Mouse (Mus musculus) hindbrain, embryonic 13.5 days (tissue): ENCODE data around the gene Spata19. TPM values are rescaled to one million over a fixed set of nuclear protein-coding genes. Genes with fewer than 3 reads are reported as not detected.

Experiments used
- ATAC-seq: fragments of 200-750 bp; cut with Nextera tagmentation; 2 replicates; pipeline ENCODE4 v1.8.0; 2017; ENCODE audit warnings: moderate TSS enrichment; ENCODE audit not compliant: low FRiP score
- H3K27ac ChIP-seq: fragments of 300-500 bp; sonication (generic); 2 replicates; pipeline ENCODE4 v1.5.1; 2015; ENCODE audit warnings: inconsistent platforms, mild to moderate bottlenecking, moderate library complexity
- H3K27me3 ChIP-seq: fragments of 300-500 bp; sonication (generic); 2 replicates; pipeline ENCODE4 v1.6.1; 2015; ENCODE audit warnings: mild to moderate bottlenecking, inconsistent platforms
- H3K36me3 ChIP-seq: fragments of 300-500 bp; sonication (generic); 2 replicates; pipeline ENCODE4 v1.6.1; 2015; ENCODE audit warnings: mild to moderate bottlenecking, inconsistent platforms
- H3K4me1 ChIP-seq: fragments of 300-500 bp; sonication (generic); replicated peaks from 2 replicates; pipeline ENCODE4 v1.6.1; 2015; ENCODE audit warnings: inconsistent platforms
- H3K4me2 ChIP-seq: fragments of 300-500 bp; sonication (generic); 2 replicates; pipeline ENCODE4 v1.6.1; 2015; ENCODE audit warnings: inconsistent platforms, mild to moderate bottlenecking, moderate library complexity
- H3K4me3 ChIP-seq: fragments of 300-500 bp; sonication (generic); 2 replicates; pipeline ENCODE4 v1.5.1; 2015; ENCODE audit warnings: mild to moderate bottlenecking, inconsistent platforms
- H3K9ac ChIP-seq: fragments of 300-500 bp; sonication (generic); 2 replicates; pipeline ENCODE4 v1.6.1; 2015; ENCODE audit warnings: mild to moderate bottlenecking, inconsistent platforms
- H3K9me3 ChIP-seq: fragments of 300-500 bp; sonication (generic); 2 replicates; pipeline ENCODE4 v1.6.1; 2016; ENCODE audit warnings: inconsistent platforms
- WGBS: fragments of 180-500 bp; shearing (Covaris S2); methylation state at CpG from one replicate; pipeline ENCODE4 v1.1.7; 2015; 5-methylcytosine and 5-hydroxymethylcytosine counted together
- polyA plus RNA-seq: library from polyadenylated mRNA; unstranded; fragments of >200 nt; fragmentation: Nextera tagmentation; extraction: Ambion mirVana; gene quantifications from 2 replicates; pipeline ENCODE4 v1.2.1, GENCODE M21; 2015

Gene Spata19
- polyA plus RNA-seq, 1 experiment from 2014 or later: not detected

DNA sequence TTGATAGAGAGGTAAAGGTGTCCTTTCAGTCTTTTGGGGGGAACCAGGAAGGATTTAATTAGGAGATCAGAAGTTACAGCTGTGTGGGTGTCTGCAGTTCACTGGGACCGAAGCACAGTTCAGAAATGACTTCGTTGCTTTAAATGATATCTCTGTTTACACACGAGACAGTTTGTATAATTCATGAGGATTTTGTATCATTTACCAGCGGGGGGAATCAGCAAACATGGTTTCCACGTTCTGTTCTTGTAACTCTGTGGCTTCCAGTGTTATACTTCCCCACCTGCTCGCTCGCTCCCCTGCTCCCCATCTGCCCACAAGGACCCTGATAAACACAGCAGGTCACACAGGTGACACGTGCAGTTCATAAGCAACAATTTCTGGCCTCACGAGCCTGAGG is 39.3 kb downstream of the Spata19 start:
- H3K27me3 ChIP-seq: peaks cover 16% of the 10 kb centered on the region
- no peak for ATAC-seq
- no peak overlapping the region for H3K4me3 ChIP-seq
- H3K36me3 ChIP-seq: no peaks in the 10 kb centered on the region
- no peak overlapping the region for H3K4me2 ChIP-seq
- WGBS: 72% methylated on average over 9 of the region's 9 CpGs
- peaks cover 19% of the 10 kb centered on the region for H3K4me1 ChIP-seq
- H3K9ac ChIP-seq: no peak overlapping the region
- no peak overlapping the region for H3K27ac ChIP-seq
- H3K9me3 ChIP-seq: no peaks in the 10 kb centered on the region

DNA sequence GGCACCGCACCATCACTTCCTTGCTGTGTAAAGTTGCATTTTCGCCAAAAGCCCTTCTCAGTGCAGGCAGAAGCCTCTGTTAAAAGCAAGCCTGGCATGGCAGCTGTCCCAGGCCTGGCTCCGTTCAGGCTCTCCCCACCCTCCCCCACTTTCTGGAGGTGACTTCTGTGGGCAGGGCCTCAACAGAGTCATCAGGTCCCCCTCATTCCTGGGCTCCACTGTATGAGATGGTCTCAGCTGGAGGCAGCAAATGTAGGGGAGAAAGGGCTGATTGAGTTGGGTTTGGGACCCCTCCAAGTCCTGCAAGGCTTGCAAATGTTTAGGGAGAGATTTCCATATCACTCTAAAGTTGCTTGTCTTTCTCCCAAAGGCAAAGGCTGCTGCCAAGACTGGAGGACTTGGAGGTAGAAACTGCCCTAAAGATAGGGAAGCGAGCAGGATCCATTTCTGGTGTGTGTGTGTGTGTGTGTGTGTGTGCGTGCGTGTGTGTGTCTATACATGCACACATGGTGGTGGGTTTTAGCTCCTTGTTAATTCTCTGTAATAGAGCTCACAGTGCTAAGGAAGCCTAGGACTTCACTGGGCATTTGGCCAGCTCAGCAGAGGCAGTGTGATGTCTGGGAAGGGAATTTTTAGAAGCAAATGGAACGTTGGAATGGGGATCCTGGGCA is 40.9 kb downstream of the Spata19 start:
- Histone ChIP-seq H3K27me3 (peaks cover 8% of the 10 kb centered on the region; the same call in 1 of the 2 replicates), H3K4me1 (peaks cover 19% of the 10 kb centered on the region), H3K9ac (no peak overlapping the region), H3K4me2 (no peak overlapping the region), H3K27ac (peak overlapping the region; percentile 18; the same call in 1 of the 2 replicates), H3K4me3 (no peak overlapping the region), H3K36me3 (no peaks in the 10 kb centered on the region), H3K9me3 (no peaks in the 10 kb centered on the region)
- ATAC-seq: peak; percentile 69
- 59% methylated on average over 7 of the region's 7 CpGs for WGBS

DNA sequence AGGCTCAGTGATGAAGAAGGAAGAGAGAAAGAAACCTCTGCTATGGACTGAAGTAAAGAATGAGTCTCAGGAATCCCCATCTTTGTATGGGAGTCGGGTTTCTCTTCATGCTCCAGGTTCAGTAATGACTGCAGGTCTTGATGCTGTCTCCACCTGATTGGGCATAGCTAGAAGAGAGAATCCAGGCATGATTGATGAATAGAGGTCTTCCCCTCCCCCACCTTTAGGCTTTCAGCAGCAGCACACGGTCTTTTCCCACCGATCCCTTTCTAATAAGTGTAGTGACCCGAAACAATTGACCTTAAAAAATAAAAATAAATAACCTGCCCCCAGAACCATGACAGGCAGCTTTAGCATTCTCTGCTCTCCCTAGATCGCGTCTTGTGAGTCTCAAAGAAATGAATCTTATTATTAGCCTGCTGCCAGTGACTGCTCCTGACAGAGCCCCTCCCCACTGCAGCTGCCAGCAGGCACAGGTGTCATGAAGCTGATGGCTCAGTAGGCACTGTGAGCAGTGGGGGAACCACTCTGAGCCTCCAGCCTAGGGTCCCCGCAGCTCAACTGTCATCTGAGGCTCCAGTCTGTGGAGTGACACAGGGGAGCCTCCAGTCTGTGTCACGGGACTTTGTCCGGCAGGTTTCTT is 53.3 kb downstream of the Spata19 start:
- H3K27me3 ChIP-seq: no peaks in the 10 kb centered on the region
- 23% methylated on average over 9 of the region's 9 CpGs for WGBS
- H3K27ac ChIP-seq: peak overlapping the region; percentile 70
- H3K4me1 ChIP-seq: peaks cover 16% of the 10 kb centered on the region
- no peaks in the 10 kb centered on the region for H3K36me3 ChIP-seq
- ATAC-seq: peak; percentile 75
- peak overlapping the region; percentile 33 for H3K4me2 ChIP-seq
- no peak overlapping the region for H3K4me3 ChIP-seq
- no peaks in the 10 kb centered on the region for H3K9me3 ChIP-seq
- H3K9ac ChIP-seq: no peak overlapping the region

Other genes with a start within 250 kb of the Spata19 start
- gene Jam3, start 241.4 kb upstream of the Spata19 start, polyA plus RNA-seq: 72.6 and 80.1 TPM in 2 replicates
- gene Igsf9b, start 97.6 kb upstream of the Spata19 start, polyA plus RNA-seq: 14.7 and 15.6 TPM in 2 replicates